Mouse (Mus musculus) thymus, adult 2 months (tissue): ENCODE results near the gene Nrxn2. TPM values are rescaled to one million over a fixed set of nuclear protein-coding genes. Genes with fewer than 3 reads are reported as not detected.

Source experiments
- DNase-seq: peaks from one replicate; pipeline ENCODE4 v3.0.0; 2021
- H3K27ac ChIP-seq: fragments of 200-500 bp; 2 replicates; pipeline ENCODE4 v1.5.1; 2012; ENCODE audit warnings: low read length, control low read depth; ENCODE audit not compliant: control insufficient read depth, insufficient read depth
- H3K27me3 ChIP-seq: fragments of 200-500 bp; 2 replicates; pipeline ENCODE4 v1.6.1; 2012; ENCODE audit warnings: mild to moderate bottlenecking, low read length, moderate library complexity, mixed read lengths; ENCODE audit not compliant: control insufficient read depth, insufficient read depth
- H3K36me3 ChIP-seq: fragments of 200-500 bp; 2 replicates; pipeline ENCODE4 v1.6.1; 2012; ENCODE audit warnings: mild to moderate bottlenecking, low read length, moderate library complexity; ENCODE audit not compliant: control insufficient read depth, insufficient read depth
- H3K4me1 ChIP-seq: fragments of 200-500 bp; replicated peaks from 2 replicates; pipeline ENCODE4 v1.6.1; 2012; ENCODE audit warnings: low read length; ENCODE audit not compliant: control insufficient read depth, insufficient read depth
- H3K4me3 ChIP-seq: fragments of 200-500 bp; 2 replicates; pipeline ENCODE4 v1.5.1; 2012; ENCODE audit warnings: mild to moderate bottlenecking, low read length, control low read depth, moderate library complexity; ENCODE audit not compliant: control insufficient read depth, insufficient read depth
- CTCF ChIP-seq: fragments of 200-500 bp; IDR thresholded peaks from 2 replicates; pipeline ENCODE4 v1.5.1; 2012; ENCODE audit warnings: mild to moderate bottlenecking, control low read depth, low read length, moderate library complexity, borderline replicate concordance; ENCODE audit not compliant: control insufficient read depth, poor library complexity, insufficient read depth; ENCODE audit errors: extremely low read depth
- POLR2A ChIP-seq: fragments of 200-500 bp; IDR thresholded peaks from 2 replicates; pipeline ENCODE4 v1.6.1; 2012; ENCODE audit warnings: mild to moderate bottlenecking, low read length, control low read depth, moderate library complexity; ENCODE audit not compliant: control insufficient read depth, poor library complexity, insufficient read depth; ENCODE audit errors: extremely low read depth
- WGBS: fragments of 180-500 bp; shearing (Covaris S2); methylation state at CpG from one replicate; pipeline ENCODE4 v1.1.7; 2018; 5-methylcytosine and 5-hydroxymethylcytosine counted together
- polyA plus RNA-seq: library from polyadenylated mRNA; depleted of rRNA; stranded (reverse); fragments of >200 nt; gene quantifications from 2 replicates; pipeline ENCODE4 v1.2.3, GENCODE M21; 2012

Gene Nrxn2
- polyA plus RNA-seq, 1 experiment = 1.5 TPM

GRCm38 (mm10) chr19:6552302-6553028, 133.9 kb downstream of the Nrxn2 start:
- no peaks in the 10 kb centered on the region for H3K27me3 ChIP-seq
- WGBS = 77% methylated on average over 4 of the region's 4 CpGs
- H3K4me1 ChIP-seq = 0 out of 2 replicates have a peak, but pooled peaks cover 7% of the 10 kb centered on the region
- TF ChIP-seq CTCF (0 out of 2 replicates have a peak, but pooled peaks have one; percentile 41), POLR2A (no peak)
- DNase-seq = peak; percentile 51
- no peak overlapping the region for H3K27ac ChIP-seq
- H3K4me3 ChIP-seq = no peak overlapping the region
- no peaks in the 10 kb centered on the region for H3K36me3 ChIP-seq

GRCm38 (mm10) chr19:6553174-6553573, 134.6 kb downstream of the Nrxn2 start:
- Histone ChIP-seq H3K4me1 (peaks cover 10% of the 10 kb centered on the region), H3K27ac (no peak overlapping the region), H3K36me3 (no peaks in the 10 kb centered on the region), H3K4me3 (no peak overlapping the region), H3K27me3 (no peaks in the 10 kb centered on the region)
- WGBS = 87% methylated on average over 5 of the region's 5 CpGs
- TF ChIP-seq POLR2A (no peak), CTCF (no peak)
- DNase-seq = no peak

- Histone ChIP-seq H3K27ac (no peak overlapping the region), H3K27me3 (no peaks in the 10 kb centered on the region), H3K4me1 (peaks cover 10% of the 10 kb centered on the region), H3K4me3 (no peak overlapping the region), H3K36me3 (no peaks in the 10 kb centered on the region)
- TF ChIP-seq POLR2A = no peak
- no peak for TF ChIP-seq CTCF
- 38% methylated on average over 8 of the region's 8 CpGs for WGBS
- DNase-seq = no peak
Observed at GRCm38 (mm10) chr19:6553819-6554582, 135.5 kb downstream of the Nrxn2 start.

- Histone ChIP-seq H3K36me3 (no peaks in the 10 kb centered on the region), H3K27ac (no peak overlapping the region), H3K27me3 (no peaks in the 10 kb centered on the region), H3K4me3 (no peak overlapping the region), H3K4me1 (peaks cover 4% of the 10 kb centered on the region)
- WGBS = 90% methylated on average over 4 of the region's 4 CpGs
- DNase-seq = no peak
- no peak for TF ChIP-seq CTCF
- TF ChIP-seq POLR2A = no peak
Observed at GRCm38 (mm10) chr19:6559576-6559975, 141.0 kb downstream of the Nrxn2 start.

- 96% methylated on average over 7 of the region's 7 CpGs for WGBS
- Histone ChIP-seq H3K27me3 (no peaks in the 10 kb centered on the region), H3K4me3 (no peak overlapping the region), H3K27ac (no peak overlapping the region), H3K36me3 (no peaks in the 10 kb centered on the region), H3K4me1 (peaks cover 3% of the 10 kb centered on the region)
- DNase-seq = no peak
- TF ChIP-seq POLR2A (no peak), CTCF (no peak)
Observed at GRCm38 (mm10) chr19:6560246-6560815, 141.8 kb downstream of the Nrxn2 start.

- no peaks in the 10 kb centered on the region for H3K4me1 ChIP-seq
- no peaks in the 10 kb centered on the region for H3K27me3 ChIP-seq
- no peak for DNase-seq
- H3K4me3 ChIP-seq = no peak overlapping the region
- 97% methylated on average over 6 of the region's 6 CpGs for WGBS
- H3K27ac ChIP-seq = no peak overlapping the region
- H3K36me3 ChIP-seq = no peaks in the 10 kb centered on the region
- TF ChIP-seq POLR2A (no peak), CTCF (no peak)
Observed at GRCm38 (mm10) chr19:6565136-6565535, 146.6 kb downstream of the Nrxn2 start.

GRCm38 (mm10) chr19:6566450-6566849, 147.9 kb downstream of the Nrxn2 start:
- Histone ChIP-seq H3K36me3 (no peaks in the 10 kb centered on the region), H3K27ac (no peak overlapping the region), H3K27me3 (no peaks in the 10 kb centered on the region), H3K4me1 (no peaks in the 10 kb centered on the region), H3K4me3 (no peak overlapping the region)
- 77% methylated on average over 2 of the region's 2 CpGs for WGBS
- DNase-seq = no peak
- no peak for TF ChIP-seq POLR2A
- TF ChIP-seq CTCF = no peak
